Comparison of ENCODE assay signal across 10 mouse cellular contexts in genomic region chr2:178412598-178412997, GRCm38 (mm10). TPM values are rescaled to one million over a fixed set of nuclear protein-coding genes. Genes with fewer than 3 reads are reported as not detected.
DNase-seq lines count a peak whose midpoint lies in the region; ATAC-seq and TF ChIP-seq lines count a peak whose summit lies in the region.
"Had no signal": no experiment of that assay in that cellular context is flagged by ENCODE, and none has a peak within 500 bp of the region (broad histone marks: within the 10 kb centered on the region; RNA-seq: fewer than 3 reads in every experiment).

No protein-coding gene starts in this region.

- ATAC-seq in neural tube, embryonic 15.5 days (ENCODE audit: low FRiP score), result no peak
- ATAC-seq in CD4-positive, CD25-positive, alpha-beta regulatory T cell, adult 4 months, result no peak

- H3K9me3 ChIP-seq in neural tube, embryonic 15.5 days (replicated peaks), result no peaks in the 10 kb centered on the region

- peaks cover 31% of the 10 kb centered on the region for H3K4me1 ChIP-seq in neural tube, embryonic 15.5 days

- H3K27me3 ChIP-seq in neural tube, embryonic 15.5 days (replicated peaks), result 0 out of 2 replicates have a peak, but pooled peaks cover 4% of the 10 kb centered on the region

- H3K36me3 ChIP-seq in neural tube, embryonic 15.5 days, result no peaks in the 10 kb centered on the region

- intact Hi-C loops in left cerebral cortex, postnatal 14 days (cut with DNase I), result no loop called here
- intact Hi-C loops in left cerebral cortex, postnatal 4 days (cut with DNase I), result no loop called here
- intact Hi-C loops in gastrocnemius, adult 2 months (cut with DNase I), result loop anchor here (5.0 kb wide), 1 partner anchor 80 kb away; no protein-coding TSS in a partner anchor
- intact Hi-C loops in heart, postnatal 25 days (cut with DNase I), result no loop called here

- peak overlapping the region; percentile 76 for H3K4me3 ChIP-seq in gastrocnemius, adult 2 months
- no peak overlapping the region for H3K4me3 ChIP-seq in neural tube, embryonic 15.5 days (replicated peaks)
- H3K4me3 ChIP-seq: myocyte had no signal

- peak overlapping the region; percentile 92 for H3K27ac ChIP-seq in gastrocnemius, adult 2 months
- H3K27ac ChIP-seq in neural tube, embryonic 15.5 days (replicated peaks), result no peak overlapping the region

- WGBS in neural tube, embryonic 15.5 days, result 59% methylated on average over 6 of the region's 6 CpGs

- TF ChIP-seq CTCF in gastrocnemius, adult 2 months (IDR thresholded peaks at IDR 0.05), result no peak

- no peak overlapping the region for H3K9ac ChIP-seq in neural tube, embryonic 15.5 days (replicated peaks)

- DNase-seq in left cerebral cortex, postnatal 14 days (ENCODE audit: low spot score in 2 of 2), result peak; percentile 47 to 79
- no peak for DNase-seq in left cerebral cortex, postnatal 4 days
- peak; percentile 78 for DNase-seq in gastrocnemius, adult 2 months
- peak; percentile 40 for DNase-seq in heart, postnatal 25 days (ENCODE audit: low spot score)
- no peak for DNase-seq in layer of hippocampus, adult 11-12 months (ENCODE audit: low spot score)
- DNase-seq in B cell, adult 2 months, result no peak

- peak overlapping the region; percentile 100 for H3K4me2 ChIP-seq in neural tube, embryonic 15.5 days

RNA-seq across cellular contexts. Expression of gene Ppp1r3d, which starts 1.7 kb away (rescaled TPM):
- 10 to 100 TPM in 1 of 2 experiments, 1 to 10 TPM in 1; 9.9 to 10.3 TPM for total RNA-seq in left cerebral cortex, postnatal 14 days (2021)
- 1 to 10 TPM; 7.3 to 7.5 TPM for total RNA-seq in left cerebral cortex, postnatal 4 days (2021)
- 1 to 10 TPM; 3.0 to 6.3 TPM for total RNA-seq in gastrocnemius, adult 2 months (2021)
- 10 to 100 TPM; 19.0 to 21.3 TPM for total RNA-seq in heart, postnatal 25 days (2021)
- polyA plus RNA-seq in neural tube, embryonic 15.5 days (2015; fragmentation: Nextera tagmentation; extraction: Ambion mirVana), result 6.7 and 8.3 TPM in 2 replicates
- polyA plus RNA-seq in CD4-positive, CD25-positive, alpha-beta regulatory T cell, adult 4 months (2017; shearing (Covaris generic)), result not detected
- total RNA-seq: MEL had no signal
- polyA plus RNA-seq: myocyte had no signal

RNA-seq across cellular contexts. Expression of gene Fam217b, which starts 1.7 kb away (rescaled TPM):
- 10 to 100 TPM; 43.6 to 47.4 TPM for total RNA-seq in left cerebral cortex, postnatal 14 days (2021)
- total RNA-seq in left cerebral cortex, postnatal 4 days (2021), result 10 to 100 TPM; 24.9 to 26.4 TPM
- 1 to 10 TPM; 1.8 to 3.1 TPM for total RNA-seq in gastrocnemius, adult 2 months (2021)
- total RNA-seq in heart, postnatal 25 days (2021), result 10 to 100 TPM; 10.7 to 11.7 TPM
- polyA plus RNA-seq in neural tube, embryonic 15.5 days (2015; fragmentation: Nextera tagmentation; extraction: Ambion mirVana), result 15.7 and 19.9 TPM in 2 replicates
- under 1 TPM in 1 of 2 experiments, not detected in 1; 0.07 TPM for polyA plus RNA-seq in CD4-positive, CD25-positive, alpha-beta regulatory T cell, adult 4 months (2017; shearing (Covaris generic))
- total RNA-seq: MEL had no signal

RNA-seq across cellular contexts. Expression of gene Sycp2, which starts 5.1 kb away (rescaled TPM):
- total RNA-seq in left cerebral cortex, postnatal 14 days (2021), result under 1 TPM; 0.55 TPM
- total RNA-seq in left cerebral cortex, postnatal 4 days (2021), result 1 to 10 TPM in 1 of 2 experiments, under 1 TPM in 1; 0.54 to 1.0 TPM
- total RNA-seq in gastrocnemius, adult 2 months (2021), result under 1 TPM; 0.11 to 0.20 TPM
- 1 to 10 TPM in 1 of 2 experiments, under 1 TPM in 1; 0.87 to 1.7 TPM for total RNA-seq in heart, postnatal 25 days (2021)
- 0.32 TPM in 2 replicates for polyA plus RNA-seq in neural tube, embryonic 15.5 days (2015; fragmentation: Nextera tagmentation; extraction: Ambion mirVana)
- polyA plus RNA-seq in CD4-positive, CD25-positive, alpha-beta regulatory T cell, adult 4 months (2017; shearing (Covaris generic)), result not detected
- total RNA-seq: MEL had no signal
- polyA plus RNA-seq: myocyte had no signal

RNA-seq across cellular contexts. Expression of gene Cdh26, which starts 17.7 kb away (rescaled TPM):
- total RNA-seq in left cerebral cortex, postnatal 14 days (2021), result under 1 TPM; 0.21 to 0.31 TPM
- under 1 TPM; 0.12 TPM for total RNA-seq in left cerebral cortex, postnatal 4 days (2021)
- not detected for total RNA-seq in gastrocnemius, adult 2 months (2021)
- not detected for total RNA-seq in heart, postnatal 25 days (2021)
- 0.08 and 0.15 TPM in 2 replicates for polyA plus RNA-seq in neural tube, embryonic 15.5 days (2015; fragmentation: Nextera tagmentation; extraction: Ambion mirVana)
- not detected for polyA plus RNA-seq in CD4-positive, CD25-positive, alpha-beta regulatory T cell, adult 4 months (2017; shearing (Covaris generic))
- total RNA-seq: MEL had no signal
- polyA plus RNA-seq: myocyte had no signal

Comparison
In these comparisons a context has a peak if more than half of its experiments do, and no peak if none do; other contexts are left out.
1. DNase-seq: peak in left cerebral cortex, postnatal 14 days (2 of 2), gastrocnemius, adult 2 months (single experiment) and heart, postnatal 25 days (single experiment); none in left cerebral cortex, postnatal 4 days (single experiment), layer of hippocampus, adult 11-12 months (single experiment) and B cell, adult 2 months (0 of 2).